Mouse (Mus musculus): Measurements from ENCODE around the gene Fndc3b.

DNA sequence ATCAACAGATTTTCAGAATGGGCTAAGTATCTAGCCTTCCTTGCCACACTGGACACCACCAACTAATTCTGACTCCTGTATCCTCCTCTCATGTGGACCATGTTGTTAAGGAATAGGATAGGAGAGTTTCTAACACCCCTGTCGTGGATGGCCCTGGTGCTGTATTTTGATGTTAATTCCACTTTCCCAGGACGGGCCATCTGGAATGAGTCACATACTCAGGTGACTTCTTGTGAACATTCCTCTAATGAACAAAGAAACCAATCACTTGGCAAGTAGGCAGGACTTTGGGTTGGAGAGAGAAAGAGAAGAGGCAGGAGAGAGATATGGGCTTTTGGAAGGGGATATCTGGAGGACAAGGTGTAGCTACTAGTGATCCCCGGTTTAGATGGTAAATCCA is 204.2 kb downstream of the Fndc3b start:
- TF ChIP-seq EP300 (IDR thresholded peaks at IDR 0.05; ENCODE audit: low read depth), result no peak
- TF ChIP-seq CTCF (IDR thresholded peaks at IDR 0.05; ENCODE audit: low read depth), result no peak
